Mouse (Mus musculus): ENCODE measurements at regions not wholly inside any gene's neighbourhood (a gene's known extent, or its start where the extent isn't known, plus 50 kb on each side); places are given as distances from the start of the nearest gene placed in this dataset.
"Not testable (repeated sequence)": the region's sequence is repeated elsewhere in the genome, so short reads cannot be mapped to it uniquely, and the experiment has no call there.

- WGBS: 87% methylated on average over 7 of the region's 7 CpGs
- DNase-seq (ENCODE audit: low read depth, low spot score): no peak
These were observed 268.0 kb downstream of the Gadd45g start for GRCm38 (mm10) chr13:52114431-52114830.

GRCm38 (mm10) chr13:52114962-52115361 is 268.5 kb downstream of the Gadd45g start:
- DNase-seq (ENCODE audit: low read depth, low spot score): no peak
- WGBS: 82% methylated on average over 6 of the region's 6 CpGs

DNA sequence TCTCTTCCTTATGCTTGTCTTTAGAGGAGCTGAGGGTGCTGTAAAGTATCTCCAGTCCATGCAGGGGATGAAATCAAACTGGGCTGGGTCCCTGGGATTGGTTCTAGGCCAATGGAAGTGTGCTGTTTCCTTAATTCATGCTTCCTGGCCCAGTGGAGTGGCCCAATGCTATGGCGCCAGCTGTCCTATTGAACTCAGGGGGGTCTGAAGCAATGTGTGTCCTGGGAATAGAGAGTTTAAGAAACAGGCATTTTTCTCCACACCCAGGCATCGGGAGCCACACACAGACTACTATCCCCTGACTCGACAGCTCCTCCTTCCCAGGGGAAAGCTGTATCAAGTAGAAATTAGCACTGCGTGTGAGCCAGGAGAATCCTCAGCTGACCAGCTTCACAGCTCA is 269.8 kb downstream of the Gadd45g start:
- 80% methylated on average over 4 of the region's 4 CpGs for WGBS
- no peak for DNase-seq (ENCODE audit: low read depth, low spot score)

GRCm38 (mm10) chr13:52116756-52117155 is 270.3 kb downstream of the Gadd45g start:
- no peak for DNase-seq (ENCODE audit: low read depth, low spot score)
- WGBS: 80% methylated on average over 4 of the region's 4 CpGs

GRCm38 (mm10) chr13:52120795-52121194 is 274.3 kb downstream of the Gadd45g start:
- WGBS: 70% methylated on average over 8 of the region's 8 CpGs
- no peak for DNase-seq (ENCODE audit: low read depth, low spot score)

- no peak for DNase-seq (ENCODE audit: low read depth, low spot score)
- 71% methylated on average over 4 of the region's 4 CpGs for WGBS
These were observed 278.6 kb downstream of the Gadd45g start for GRCm38 (mm10) chr13:52125037-52125436.

DNA sequence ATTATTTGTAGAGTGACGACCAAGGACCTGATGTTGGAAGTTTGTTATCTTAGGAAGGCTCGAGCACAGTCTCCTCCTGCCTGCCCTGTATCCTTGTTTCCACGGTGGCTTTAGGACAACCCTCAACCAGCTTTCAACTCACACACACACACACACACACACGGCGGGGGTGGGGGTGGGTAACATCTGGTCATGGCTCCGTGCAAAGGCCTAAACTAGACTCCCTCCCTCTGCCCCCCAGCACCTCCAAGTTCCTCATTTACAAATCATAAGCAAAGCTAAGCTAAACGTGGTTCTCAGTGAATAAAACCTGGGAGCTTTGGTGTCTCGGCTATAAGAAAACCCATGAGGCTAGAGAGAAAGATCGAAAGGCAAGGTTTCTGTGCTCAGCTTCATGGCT is 281.3 kb downstream of the Gadd45g start:
- 79% methylated on average over 9 of the region's 9 CpGs for WGBS
- no peak for DNase-seq (ENCODE audit: low read depth, low spot score)

DNA sequence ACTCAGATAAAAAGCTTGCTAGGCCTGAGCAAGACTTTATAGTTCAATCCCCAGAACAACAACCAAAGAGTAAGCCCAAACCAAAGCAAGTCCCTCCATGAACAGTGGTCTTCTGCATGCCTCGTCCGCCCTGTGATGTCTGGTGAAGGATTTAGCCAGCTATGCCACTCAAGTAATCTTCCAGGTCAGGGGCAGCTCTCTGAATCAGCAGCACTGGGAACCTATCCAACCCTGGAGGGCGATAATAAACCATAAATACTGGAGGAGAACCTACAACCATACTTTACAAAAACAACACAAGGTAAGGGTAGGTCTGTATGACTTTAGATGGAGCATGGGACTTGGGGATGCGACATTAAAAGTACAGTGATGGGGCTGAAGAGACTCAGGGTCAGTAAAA is 283.0 kb downstream of the Gadd45g start:
- WGBS: 77% methylated on average over 4 of the region's 4 CpGs

GRCm38 (mm10) chr13:52133202-52133601 is 286.7 kb downstream of the Gadd45g start:
- DNase-seq (ENCODE audit: low read depth, low spot score): no peak
- 31% methylated on average over 3 of the region's 3 CpGs for WGBS

More for the DNA sequence above, 283.0 kb downstream of the Gadd45g start:
- DNase-seq (ENCODE audit: low read depth, low spot score): no peak

DNA sequence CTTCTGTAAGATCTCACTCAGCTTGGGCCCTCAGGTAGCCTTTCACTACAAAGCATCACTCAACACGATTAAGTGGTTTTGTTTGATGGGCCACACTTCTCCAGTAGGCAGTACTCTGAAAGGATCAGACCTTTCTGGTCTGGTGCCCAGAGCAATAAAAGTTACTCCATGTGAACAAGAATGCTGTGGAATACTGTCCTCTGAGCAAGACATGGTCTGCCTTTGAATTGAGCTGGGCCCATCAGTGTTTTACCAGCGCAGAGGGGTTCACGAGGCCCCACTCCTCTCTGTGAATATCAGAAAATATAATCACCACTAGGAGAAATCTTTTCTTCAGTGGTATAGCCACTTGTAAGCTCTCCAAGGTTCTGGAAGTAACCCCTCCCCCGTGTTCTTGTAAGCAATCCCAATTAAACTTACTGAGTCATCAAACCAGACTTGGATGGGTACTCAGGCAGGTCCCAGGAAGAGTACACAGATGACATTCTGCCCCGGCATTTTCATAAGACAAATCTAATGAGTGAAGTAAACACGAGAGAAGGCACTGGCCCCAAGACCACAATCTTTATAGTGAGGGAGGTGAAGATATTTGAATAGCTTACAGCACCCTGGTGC is 292.0 kb downstream of the Gadd45g start:
- peak; percentile 22 for DNase-seq (ENCODE audit: low read depth, low spot score)
- 35% methylated on average over 6 of the region's 6 CpGs for WGBS

- 64% methylated on average over 15 of the region's 15 CpGs for WGBS
These were observed 292.8 kb downstream of the Gadd45g start for GRCm38 (mm10) chr13:52139140-52139809.

GRCm38 (mm10) chr13:52140221-52140620 is 293.7 kb downstream of the Gadd45g start:
- 63% methylated on average over 6 of the region's 6 CpGs for WGBS
- DNase-seq (ENCODE audit: low read depth, low spot score): no peak

More at GRCm38 (mm10) chr13:52139140-52139809, 292.8 kb downstream of the Gadd45g start:
- DNase-seq (ENCODE audit: low read depth, low spot score): no peak

DNA sequence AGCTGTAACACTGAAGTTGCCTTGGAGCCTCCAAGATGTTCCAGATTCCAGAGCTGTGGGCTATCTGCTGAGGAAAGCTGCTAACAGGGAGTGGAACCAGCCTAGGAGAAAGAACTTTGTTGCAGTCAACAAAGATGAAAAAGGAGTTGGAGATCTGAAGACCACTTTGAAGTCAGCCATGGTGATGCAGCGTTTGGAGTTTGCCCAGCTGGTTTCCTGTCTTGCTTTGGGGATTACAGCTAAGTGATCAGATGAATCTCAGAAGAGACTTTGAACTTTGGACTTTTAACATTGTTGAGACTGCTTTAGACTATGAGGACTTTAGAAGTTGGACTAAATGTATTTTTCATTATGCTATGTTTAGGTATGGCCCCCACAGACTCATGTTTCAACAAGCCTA is 297.6 kb downstream of the Gadd45g start:
- WGBS: 58% methylated on average over 1 of the region's 1 CpGs
- DNase-seq (ENCODE audit: low read depth, low spot score): not testable (repeated sequence)

GRCm38 (mm10) chr13:52145926-52146325 is 299.4 kb downstream of the Gadd45g start:
- no peak for DNase-seq (ENCODE audit: low read depth, low spot score)
- WGBS: 86% methylated on average over 5 of the region's 5 CpGs

DNA sequence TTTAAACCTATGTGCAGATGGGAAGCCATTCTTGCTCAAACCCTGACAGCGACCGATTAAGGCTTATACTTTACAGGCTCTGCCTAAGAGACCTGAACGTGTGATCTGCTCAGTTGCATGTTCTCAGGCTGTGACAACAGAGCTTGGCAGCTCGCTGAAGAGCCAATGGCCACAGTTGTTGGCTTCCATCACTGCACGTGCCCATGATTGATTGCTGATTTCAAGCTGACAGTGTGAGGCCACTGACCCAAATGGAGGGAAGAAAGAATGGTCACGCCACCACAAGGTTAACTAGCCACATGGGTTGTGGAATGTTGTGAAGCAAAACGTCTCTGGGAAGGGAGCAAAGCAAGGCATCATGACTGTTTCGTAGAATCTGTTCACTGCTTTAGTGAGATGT is 303.8 kb downstream of the Gadd45g start:
- 95% methylated on average over 8 of the region's 8 CpGs for WGBS
- DNase-seq (ENCODE audit: low read depth, low spot score): no peak

- 24% methylated on average over 11 of the region's 11 CpGs for WGBS
- peak; percentile 47 for DNase-seq (ENCODE audit: low read depth, low spot score)
These were observed 305.3 kb downstream of the Gadd45g start for GRCm38 (mm10) chr13:52151777-52152176.

DNA sequence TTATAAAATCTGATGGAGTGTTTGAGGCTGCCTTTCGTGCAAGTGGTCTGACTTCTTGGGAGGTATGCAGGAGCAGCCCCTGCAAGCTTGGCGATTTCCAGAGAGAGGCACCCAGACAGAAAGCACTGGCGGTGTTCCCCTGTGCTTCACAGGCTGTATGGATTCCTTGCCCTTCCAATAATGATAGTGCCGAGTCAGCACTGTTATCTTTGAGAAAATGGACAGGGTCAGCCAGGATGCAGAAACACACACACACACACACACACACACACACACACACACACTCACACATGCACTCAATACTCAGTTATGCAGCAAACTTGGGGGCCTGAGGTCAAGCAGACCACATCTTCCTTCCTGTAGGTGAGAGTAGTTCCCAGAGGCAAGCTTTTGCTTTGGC is 305.7 kb downstream of the Gadd45g start:
- 50% methylated on average over 4 of the region's 4 CpGs for WGBS
- DNase-seq (ENCODE audit: low read depth, low spot score): no peak

DNA sequence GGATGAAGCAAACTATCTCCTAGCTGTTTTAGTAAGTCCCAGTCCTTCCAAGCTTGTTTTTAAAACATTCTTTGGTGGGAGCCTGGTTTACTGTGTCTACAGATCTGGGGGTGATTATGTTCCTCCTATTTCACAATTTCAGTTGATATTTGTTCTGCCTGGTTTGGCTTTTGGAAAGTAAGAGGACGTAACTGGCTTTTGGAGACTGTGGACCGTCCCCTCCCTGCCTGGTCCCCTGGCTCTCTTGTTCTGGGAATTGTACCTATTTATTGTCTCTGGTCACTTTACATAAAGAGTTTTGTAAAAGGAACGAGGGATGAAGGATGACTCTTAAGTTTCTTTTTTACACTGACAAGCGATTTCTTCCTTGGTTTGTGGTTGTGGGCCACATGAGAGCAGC is 306.6 kb downstream of the Gadd45g start:
- DNase-seq (ENCODE audit: low read depth, low spot score): no peak
- 86% methylated on average over 4 of the region's 4 CpGs for WGBS

GRCm38 (mm10) chr13:52153576-52153975 is 307.1 kb downstream of the Gadd45g start:
- WGBS: 71% methylated on average over 4 of the region's 4 CpGs
- no peak for DNase-seq (ENCODE audit: low read depth, low spot score)

DNA sequence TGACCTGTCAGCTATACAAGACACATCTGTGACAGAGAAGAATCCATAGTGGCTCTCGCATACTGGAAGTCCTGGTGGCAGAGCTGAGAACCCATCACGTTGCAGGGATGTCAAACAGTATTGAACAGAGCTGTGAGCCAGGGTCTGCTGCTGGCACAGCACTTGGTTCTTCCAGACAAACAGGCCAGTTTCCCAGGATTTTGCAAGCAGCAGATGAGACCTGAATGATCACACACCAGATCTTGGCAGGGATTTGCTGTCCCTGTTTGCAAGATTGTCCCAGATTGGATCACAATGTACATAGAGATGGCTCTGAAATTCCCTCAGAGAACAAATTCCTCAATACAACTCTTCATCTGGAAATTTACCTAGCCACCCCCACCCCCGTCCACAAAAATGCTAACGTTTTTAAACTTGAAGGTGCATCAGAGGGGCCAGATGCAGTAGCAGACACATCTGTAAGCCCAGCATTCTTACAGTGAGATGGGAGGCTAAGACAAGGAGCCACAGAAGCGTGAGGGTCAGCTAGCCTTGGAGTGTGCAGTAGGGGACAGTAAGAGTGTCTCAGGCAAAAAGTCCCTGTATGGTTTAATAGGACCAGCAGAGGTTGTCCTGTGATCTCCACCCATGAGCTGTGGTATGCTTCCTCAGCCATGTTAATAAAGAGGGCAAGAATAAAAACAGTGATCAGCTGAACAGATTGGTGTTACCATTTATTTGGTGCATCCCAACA is 307.8 kb downstream of the Gadd45g start:
- no peak for DNase-seq (ENCODE audit: low read depth, low spot score)
- 84% methylated on average over 5 of the region's 5 CpGs for WGBS
